In genomic region chr8:41713634-41714330, GRCm38 (mm10) we compare ENCODE assay signal across 8 mouse cellular contexts.
DNase-seq lines count a peak whose midpoint lies in the region; ATAC-seq lines count a peak whose summit lies in the region.

No protein-coding gene starts in this region.

- no peak overlapping the region for H3K4me3 ChIP-seq in embryonic facial prominence, embryonic 12.5 days
- H3K4me3 ChIP-seq in embryonic facial prominence, embryonic 10.5 days = no peak overlapping the region
- H3K4me3 ChIP-seq in hindbrain, embryonic 15.5 days = no peak overlapping the region
- H3K4me3 ChIP-seq in midbrain, embryonic 11.5 days (ENCODE audit: low read depth, low read length) = no peak overlapping the region

- no peak overlapping the region for H3K27ac ChIP-seq in embryonic facial prominence, embryonic 12.5 days
- H3K27ac ChIP-seq in embryonic facial prominence, embryonic 10.5 days (replicated peaks) = no peak overlapping the region
- no peak overlapping the region for H3K27ac ChIP-seq in hindbrain, embryonic 15.5 days (replicated peaks)
- no peak overlapping the region for H3K27ac ChIP-seq in midbrain, embryonic 11.5 days (ENCODE audit: low read depth, low read length)

- H3K9ac ChIP-seq in embryonic facial prominence, embryonic 12.5 days = no peak overlapping the region
- no peak overlapping the region for H3K9ac ChIP-seq in hindbrain, embryonic 15.5 days
- no peak overlapping the region for H3K9ac ChIP-seq in midbrain, embryonic 11.5 days (ENCODE audit: low read length)

- no peaks in the 10 kb centered on the region for H3K27me3 ChIP-seq in embryonic facial prominence, embryonic 12.5 days
- H3K27me3 ChIP-seq in embryonic facial prominence, embryonic 10.5 days (replicated peaks; ENCODE audit: low read depth, poor library complexity, severe bottlenecking) = no peaks in the 10 kb centered on the region
- no peaks in the 10 kb centered on the region for H3K27me3 ChIP-seq in hindbrain, embryonic 15.5 days
- H3K27me3 ChIP-seq in midbrain, embryonic 11.5 days (ENCODE audit: control insufficient read depth, insufficient read depth, low read length) = no peaks in the 10 kb centered on the region

- no peaks in the 10 kb centered on the region for H3K36me3 ChIP-seq in embryonic facial prominence, embryonic 12.5 days
- H3K36me3 ChIP-seq in embryonic facial prominence, embryonic 10.5 days (replicated peaks) = no peaks in the 10 kb centered on the region
- no peaks in the 10 kb centered on the region for H3K36me3 ChIP-seq in hindbrain, embryonic 15.5 days
- H3K36me3 ChIP-seq in midbrain, embryonic 11.5 days (ENCODE audit: control insufficient read depth, insufficient read depth, low read length) = no peaks in the 10 kb centered on the region

- H3K9me3 ChIP-seq in embryonic facial prominence, embryonic 12.5 days = no peaks in the 10 kb centered on the region
- H3K9me3 ChIP-seq in embryonic facial prominence, embryonic 10.5 days = no peaks in the 10 kb centered on the region
- H3K9me3 ChIP-seq in hindbrain, embryonic 15.5 days = no peaks in the 10 kb centered on the region
- H3K9me3 ChIP-seq in midbrain, embryonic 11.5 days (ENCODE audit: control insufficient read depth, low read length) = no peaks in the 10 kb centered on the region

- peak; percentile 84 for ATAC-seq in embryonic facial prominence, embryonic 12.5 days (ENCODE audit: insufficient number of reproducible peaks, insufficient read depth, low FRiP score, low TSS enrichment)
- ATAC-seq in hindbrain, embryonic 15.5 days (ENCODE audit: low FRiP score, low read depth) = peak; percentile 93
- ATAC-seq in midbrain, embryonic 11.5 days (ENCODE audit: low FRiP score) = peak; percentile 79
- no peak for ATAC-seq in activated CD4-positive, CD25-positive, alpha-beta regulatory T cell, adult 4 months

- H3K4me2 ChIP-seq in embryonic facial prominence, embryonic 12.5 days (replicated peaks) = no peak overlapping the region
- H3K4me2 ChIP-seq in hindbrain, embryonic 15.5 days = no peak overlapping the region
- no peak overlapping the region for H3K4me2 ChIP-seq in midbrain, embryonic 11.5 days

- WGBS in embryonic facial prominence, embryonic 12.5 days = 50% methylated on average over 4 of the region's 4 CpGs
- WGBS in embryonic facial prominence, embryonic 10.5 days = 57% methylated on average over 4 of the region's 4 CpGs
- 21% methylated on average over 4 of the region's 4 CpGs for WGBS in hindbrain, embryonic 15.5 days
- WGBS in midbrain, embryonic 11.5 days = 45% methylated on average over 4 of the region's 4 CpGs

- no peaks in the 10 kb centered on the region for H3K4me1 ChIP-seq in embryonic facial prominence, embryonic 12.5 days
- no peaks in the 10 kb centered on the region for H3K4me1 ChIP-seq in embryonic facial prominence, embryonic 10.5 days
- H3K4me1 ChIP-seq in hindbrain, embryonic 15.5 days (replicated peaks) = peaks cover 5% of the 10 kb centered on the region; the same call in 1 of the 2 replicates
- no peaks in the 10 kb centered on the region for H3K4me1 ChIP-seq in midbrain, embryonic 11.5 days (ENCODE audit: control insufficient read depth, insufficient read depth, low read length)

- no peak for DNase-seq in embryonic facial prominence, embryonic 10.5 days (ENCODE audit: low spot score)
- DNase-seq in embryo, embryonic 10.5 days (ENCODE audit: low spot score) = peak; percentile 19
- peak; percentile 80 for DNase-seq in midbrain, embryonic 11.5 days (ENCODE audit: low spot score, missing footprints)
- DNase-seq in kidney, adult 8-10 months = no peak
- no peak for DNase-seq in adrenal gland, adult 2 months

Comparison
In these comparisons a context has a peak if more than half of its experiments do, and no peak if none do; other contexts are left out.
1. DNase-seq: peak in embryo, embryonic 10.5 days (single experiment) and midbrain, embryonic 11.5 days (single experiment); none in embryonic facial prominence, embryonic 10.5 days (single experiment), kidney, adult 8-10 months (0 of 2) and adrenal gland, adult 2 months (single experiment).